Mouse (Mus musculus) lung, postnatal 0 days (tissue): ENCODE data around the gene Adamtsl3. TPM values are rescaled to one million over a fixed set of nuclear protein-coding genes. Genes with fewer than 3 reads are reported as not detected.

ENCODE experiments used
- ATAC-seq: fragments of 200-750 bp; cut with Nextera tagmentation; 2 replicates; pipeline ENCODE4 v1.8.0; 2017; ENCODE audit warnings: moderate library complexity
- DNase-seq: peaks from one replicate; pipeline ENCODE4 v3.0.0-alpha.2; 2016; ENCODE audit warnings: low spot score
- H3K27ac ChIP-seq: fragments of 300-500 bp; sonication (generic); 2 replicates; pipeline ENCODE4 v1.5.1; 2014; ENCODE audit warnings: antibody characterized with exemption, mild to moderate bottlenecking, low read length, mixed read lengths
- H3K27me3 ChIP-seq: fragments of 300-500 bp; sonication (generic); replicated peaks from 2 replicates; pipeline ENCODE4 v1.6.1; 2014; ENCODE audit warnings: low read length, mixed read lengths; ENCODE audit not compliant: insufficient read depth
- H3K36me3 ChIP-seq: fragments of 300-500 bp; sonication (generic); 2 replicates; pipeline ENCODE4 v1.6.1; 2014; ENCODE audit warnings: low read length, mixed read lengths; ENCODE audit not compliant: insufficient read depth
- H3K4me1 ChIP-seq: fragments of 300-500 bp; sonication (generic); 2 replicates; pipeline ENCODE4 v1.6.1; 2014; ENCODE audit warnings: antibody characterized with exemption, low read depth, low read length, mixed read lengths; ENCODE audit not compliant: insufficient read depth
- H3K4me2 ChIP-seq: fragments of 300-500 bp; sonication (generic); replicated peaks from 2 replicates; pipeline ENCODE4 v1.6.1; 2014; ENCODE audit warnings: low read depth, mild to moderate bottlenecking, low read length, moderate library complexity, mixed read lengths
- H3K4me3 ChIP-seq: fragments of 300-500 bp; sonication (generic); 2 replicates; pipeline ENCODE4 v1.5.1; 2014; ENCODE audit warnings: low read depth, low read length
- H3K9ac ChIP-seq: fragments of 300-500 bp; sonication (generic); replicated peaks from 2 replicates; pipeline ENCODE4 v1.6.1; 2014; ENCODE audit warnings: low read depth, mild to moderate bottlenecking
- H3K9me3 ChIP-seq: fragments of 300-500 bp; sonication (generic); 2 replicates; pipeline ENCODE4 v1.6.1; 2016; ENCODE audit warnings: low read length, mixed read lengths
- CTCF ChIP-seq: IDR thresholded peaks from 2 replicates; pipeline ENCODE4 v1.5.1; 2016; ENCODE audit warnings: antibody characterized with exemption, mild to moderate bottlenecking
- EP300 ChIP-seq: IDR thresholded peaks from 2 replicates; pipeline ENCODE4 v1.6.1; 2016; ENCODE audit warnings: antibody characterized with exemption, mild to moderate bottlenecking, control low read depth
- WGBS: fragments of 180-500 bp; shearing (Covaris S2); extraction: QIAGEN DNeasy Blood & Tissue Kit; methylation state at CpG from one replicate; pipeline ENCODE4 v1.1.7; 2014; 5-methylcytosine and 5-hydroxymethylcytosine counted together
- polyA plus RNA-seq: library from polyadenylated mRNA; unstranded; fragments of >200 nt; fragmentation: Nextera tagmentation; extraction: Ambion mirVana; gene quantifications from 2 replicates; pipeline ENCODE4 v1.2.1, GENCODE M21; 2015

Adamtsl3 gene
- polyA plus RNA-seq, 1 experiment from 2014 or later = 2.4 TPM

DNA sequence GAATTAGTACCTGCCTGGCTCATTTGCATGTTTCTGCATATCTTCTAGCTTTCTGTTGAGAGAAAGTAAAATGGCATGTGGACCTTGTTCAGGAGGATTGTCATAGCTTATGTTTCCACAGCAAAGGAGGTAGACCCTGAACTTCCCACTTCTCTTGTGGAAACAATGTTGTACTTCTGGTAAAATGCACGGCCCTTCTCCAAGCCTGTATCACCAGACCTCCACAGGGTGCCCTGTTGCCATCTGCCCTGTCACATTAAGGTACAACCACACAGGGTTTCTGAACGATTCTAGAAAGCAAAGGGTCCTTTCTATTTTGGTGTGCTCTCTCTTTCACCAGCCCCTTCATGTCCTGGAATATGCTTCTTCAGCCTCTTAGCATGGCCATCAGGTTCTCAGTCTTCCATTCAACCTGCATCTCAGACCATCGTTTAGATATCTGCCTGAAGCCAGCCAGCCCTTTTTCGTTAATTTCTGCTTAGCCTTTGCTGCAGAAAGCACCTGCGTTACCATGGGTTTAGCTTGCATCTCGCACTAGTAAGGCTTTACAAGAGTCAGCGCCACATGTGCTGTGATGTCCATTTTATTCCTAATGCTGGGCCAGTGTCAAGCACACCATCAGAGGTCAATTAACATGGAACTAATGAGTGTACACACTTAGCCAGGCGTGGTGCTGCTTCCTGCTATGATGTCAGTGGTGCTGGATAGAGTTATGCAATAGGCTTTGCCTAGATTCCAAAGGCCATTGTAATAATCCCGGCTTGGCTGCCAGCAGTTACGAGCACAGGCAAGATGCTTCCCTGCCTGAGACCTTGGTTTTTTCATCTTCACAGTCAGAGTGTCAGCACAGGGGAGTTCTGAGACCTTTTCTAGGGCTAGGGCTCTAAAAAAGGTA lies 143.6 kb downstream of the Adamtsl3 start:
- H3K27me3 ChIP-seq = no peaks in the 10 kb centered on the region
- WGBS = 67% methylated on average over 10 of the region's 10 CpGs
- no peak overlapping the region for H3K4me2 ChIP-seq
- H3K27ac ChIP-seq = no peak overlapping the region
- H3K4me3 ChIP-seq = no peak overlapping the region
- peak; percentile 62 for DNase-seq
- no peaks in the 10 kb centered on the region for H3K9me3 ChIP-seq
- H3K4me1 ChIP-seq = no peaks in the 10 kb centered on the region
- TF ChIP-seq EP300 (no peak), CTCF (no peak)
- H3K9ac ChIP-seq = no peak overlapping the region
- no peaks in the 10 kb centered on the region for H3K36me3 ChIP-seq
- ATAC-seq = peak; percentile 40; the same call in 1 of the 2 replicates

DNA sequence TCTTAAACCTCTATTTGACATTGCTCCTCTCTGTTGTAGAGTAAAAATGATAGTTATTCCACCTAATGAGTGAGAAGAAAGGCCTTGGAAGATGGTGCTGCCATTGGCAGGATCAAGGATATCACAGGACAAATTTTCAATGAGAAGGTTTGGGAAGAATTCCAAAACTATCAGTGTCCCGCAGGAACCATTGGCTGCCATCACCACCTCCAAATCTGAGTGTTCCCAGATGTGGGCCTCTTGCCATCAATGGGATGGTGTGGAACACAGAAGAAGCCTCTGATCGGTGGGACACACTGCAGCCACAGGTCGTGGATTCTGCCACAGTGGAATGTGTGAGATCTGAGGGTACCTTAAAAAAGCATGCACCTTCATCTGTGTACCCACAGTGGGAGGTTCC lies 147.9 kb downstream of the Adamtsl3 start:
- Histone ChIP-seq H3K4me3 (no peak overlapping the region), H3K4me1 (no peaks in the 10 kb centered on the region), H3K9ac (no peak overlapping the region), H3K36me3 (no peaks in the 10 kb centered on the region), H3K4me2 (no peak overlapping the region), H3K9me3 (no peaks in the 10 kb centered on the region), H3K27ac (no peak overlapping the region), H3K27me3 (no peaks in the 10 kb centered on the region)
- DNase-seq (no peak), ATAC-seq (no peak)
- TF ChIP-seq EP300 = no peak
- TF ChIP-seq CTCF = no peak
- 58% methylated on average over 3 of the region's 3 CpGs for WGBS

DNA sequence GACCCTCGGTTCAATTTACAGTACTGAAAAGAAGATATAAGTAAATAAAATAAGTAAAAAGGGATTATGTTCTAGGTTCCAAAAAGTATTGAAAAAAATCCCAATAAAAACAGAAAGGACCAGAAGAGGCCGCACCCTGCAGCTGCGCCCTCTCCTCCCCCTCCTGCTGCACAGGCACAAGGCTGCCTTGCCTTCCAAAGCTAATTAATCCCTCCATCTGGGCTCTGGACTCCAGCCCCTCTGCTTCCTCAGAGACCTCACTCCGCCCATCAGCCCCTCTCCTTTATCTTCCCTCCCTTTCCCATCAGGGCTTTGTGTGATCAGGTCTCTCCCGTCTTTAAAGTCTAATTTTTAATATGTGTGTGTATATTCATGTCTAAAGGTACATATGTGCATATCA lies 149.3 kb downstream of the Adamtsl3 start:
- ATAC-seq (no peak), DNase-seq (no peak)
- TF ChIP-seq CTCF (no peak), EP300 (no peak)
- Histone ChIP-seq H3K4me3 (no peak overlapping the region), H3K36me3 (no peaks in the 10 kb centered on the region), H3K4me2 (no peak overlapping the region), H3K9me3 (no peaks in the 10 kb centered on the region), H3K27ac (no peak overlapping the region), H3K9ac (no peak overlapping the region), H3K27me3 (no peaks in the 10 kb centered on the region), H3K4me1 (no peaks in the 10 kb centered on the region)
- WGBS = 57% methylated on average over 5 of the region's 5 CpGs

GRCm38 (mm10) chr7:82485344-82485954 lies 150.0 kb downstream of the Adamtsl3 start:
- Histone ChIP-seq H3K4me3 (no peak overlapping the region), H3K27me3 (no peaks in the 10 kb centered on the region), H3K9ac (no peak overlapping the region), H3K4me2 (no peak overlapping the region), H3K36me3 (no peaks in the 10 kb centered on the region), H3K27ac (no peak overlapping the region), H3K9me3 (no peaks in the 10 kb centered on the region), H3K4me1 (no peaks in the 10 kb centered on the region)
- ATAC-seq = no peak
- WGBS = 17% methylated on average over 7 of the region's 7 CpGs
- no peak for TF ChIP-seq CTCF
- no peak for TF ChIP-seq EP300
- no peak for DNase-seq

DNA sequence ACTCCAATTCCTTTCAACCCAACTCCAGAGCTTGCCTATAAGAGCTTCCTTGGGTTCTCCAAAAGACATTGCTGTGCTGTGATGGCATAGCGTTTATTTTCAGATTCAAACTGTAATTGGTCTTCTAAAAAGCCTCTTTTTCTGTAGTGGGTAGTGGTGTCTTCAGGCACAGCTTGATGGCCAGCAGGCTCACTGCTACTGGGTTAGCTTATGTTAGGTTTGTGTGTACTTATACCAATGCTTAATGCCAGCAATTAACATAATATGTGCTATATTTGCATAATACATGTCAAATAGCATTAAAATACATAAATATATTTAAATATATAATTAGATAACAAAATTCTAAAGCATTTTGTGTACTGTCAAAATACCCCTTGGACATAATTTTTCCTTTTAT lies 155.5 kb downstream of the Adamtsl3 start:
- H3K9me3 ChIP-seq = no peaks in the 10 kb centered on the region
- H3K9ac ChIP-seq = no peak overlapping the region
- H3K27ac ChIP-seq = no peak overlapping the region
- no peak for DNase-seq
- TF ChIP-seq EP300 = no peak
- TF ChIP-seq CTCF = no peak
- no peaks in the 10 kb centered on the region for H3K4me1 ChIP-seq
- no peak for ATAC-seq
- WGBS = 81% methylated on average over 1 of the region's 1 CpGs
- H3K4me3 ChIP-seq = no peak overlapping the region
- no peaks in the 10 kb centered on the region for H3K36me3 ChIP-seq
- no peak overlapping the region for H3K4me2 ChIP-seq
- no peaks in the 10 kb centered on the region for H3K27me3 ChIP-seq

- DNase-seq = no peak
- H3K9ac ChIP-seq = no peak overlapping the region
- H3K4me1 ChIP-seq = no peaks in the 10 kb centered on the region
- no peaks in the 10 kb centered on the region for H3K36me3 ChIP-seq
- H3K4me3 ChIP-seq = no peak overlapping the region
- H3K27me3 ChIP-seq = no peaks in the 10 kb centered on the region
- WGBS = 85% methylated on average over 12 of the region's 12 CpGs
- H3K9me3 ChIP-seq = no peaks in the 10 kb centered on the region
- no peak overlapping the region for H3K4me2 ChIP-seq
- no peak for ATAC-seq
- H3K27ac ChIP-seq = no peak overlapping the region
- TF ChIP-seq EP300 (no peak), CTCF (no peak)
Observed at GRCm38 (mm10) chr7:82492881-82493280, 157.4 kb downstream of the Adamtsl3 start.
